9 mouse cellular contexts compared by ENCODE assay signal in genomic region chr5:142869463-142869862, GRCm38 (mm10). TPM values are rescaled to one million over a fixed set of nuclear protein-coding genes. Genes with fewer than 3 reads are reported as not detected.
DNase-seq lines count a peak whose midpoint lies in the region; ATAC-seq lines count a peak whose summit lies in the region.
"Had no signal": no experiment of that assay in that cellular context is flagged by ENCODE, and none has a peak within 500 bp of the region (broad histone marks: within the 10 kb centered on the region; RNA-seq: fewer than 3 reads in every experiment).

No protein-coding gene starts in this region.

- no peaks in the 10 kb centered on the region for H3K9me3 ChIP-seq in hindbrain, embryonic 11.5 days (ENCODE audit: control insufficient read depth, low read length)
- no peaks in the 10 kb centered on the region for H3K9me3 ChIP-seq in midbrain, embryonic 12.5 days

- no peaks in the 10 kb centered on the region for H3K4me1 ChIP-seq in hindbrain, embryonic 11.5 days (replicated peaks; ENCODE audit: control insufficient read depth, insufficient read depth, low read length)
- H3K4me1 ChIP-seq in midbrain, embryonic 12.5 days, result peaks cover 5% of the 10 kb centered on the region; the same call in 1 of the 2 replicates

- H3K27me3 ChIP-seq in hindbrain, embryonic 11.5 days (ENCODE audit: control insufficient read depth, insufficient read depth, low read length), result no peaks in the 10 kb centered on the region
- no peaks in the 10 kb centered on the region for H3K27me3 ChIP-seq in midbrain, embryonic 12.5 days

- H3K9ac ChIP-seq in hindbrain, embryonic 11.5 days (ENCODE audit: low read depth, low read length), result no peak overlapping the region
- no peak overlapping the region for H3K9ac ChIP-seq in midbrain, embryonic 12.5 days (replicated peaks)
- H3K9ac ChIP-seq: lung, embryonic 14.5 days had no signal

- ATAC-seq in hindbrain, embryonic 11.5 days (ENCODE audit: low FRiP score), result peak; percentile 43; the same call in 1 of the 2 replicates
- peak; percentile 58 for ATAC-seq in midbrain, embryonic 12.5 days (ENCODE audit: low FRiP score, low read depth)
- ATAC-seq in megakaryocyte, adult 5-6 weeks (ENCODE audit: poor library complexity, severe bottlenecking), result no peak

- H3K4me2 ChIP-seq in hindbrain, embryonic 11.5 days (replicated peaks; ENCODE audit: low read depth, low read length), result no peak overlapping the region
- no peak overlapping the region for H3K4me2 ChIP-seq in midbrain, embryonic 12.5 days (replicated peaks)
- H3K4me2 ChIP-seq: lung, embryonic 14.5 days had no signal

- H3K36me3 ChIP-seq in hindbrain, embryonic 11.5 days (ENCODE audit: control insufficient read depth, insufficient read depth, low read length), result no peaks in the 10 kb centered on the region
- H3K36me3 ChIP-seq in midbrain, embryonic 12.5 days, result peaks cover 48% of the 10 kb centered on the region

- H3K27ac ChIP-seq in hindbrain, embryonic 11.5 days (ENCODE audit: low read depth, low read length), result no peak overlapping the region
- 0 out of 2 replicates have a peak overlapping the region, but pooled peaks have one; percentile 8 for H3K27ac ChIP-seq in midbrain, embryonic 12.5 days (replicated peaks)

- peak; percentile 20 for DNase-seq in embryo, embryonic 10 days (ENCODE audit: low spot score)
- no peak for DNase-seq in embryo, embryonic 9.5 days (ENCODE audit: extremely low spot score)
- DNase-seq in NIH3T3 (ENCODE audit: low read depth), result peak; percentile 39
- peak; percentile 30 for DNase-seq in hindbrain, embryonic 11.5 days (ENCODE audit: low spot score)
- DNase-seq in thymus, postnatal 4 days, result no peak
- DNase-seq in right cerebral cortex, postnatal 25 days, result no peak
- DNase-seq: lung, embryonic 14.5 days had no signal

- 79% methylated on average over 13 of the region's 13 CpGs for WGBS in hindbrain, embryonic 11.5 days
- WGBS in midbrain, embryonic 12.5 days, result 83% methylated on average over 13 of the region's 13 CpGs

- no peak overlapping the region for H3K4me3 ChIP-seq in hindbrain, embryonic 11.5 days (ENCODE audit: low read depth, low read length)
- no peak overlapping the region for H3K4me3 ChIP-seq in midbrain, embryonic 12.5 days

RNA-seq across cellular contexts. Expression of gene Fbxl18, which starts 25.8 kb away (rescaled TPM):
- polyA plus RNA-seq in hindbrain, embryonic 11.5 days (2014; fragmentation: Nextera tagmentation; extraction: Ambion mirVana), result 12.1 and 14.5 TPM in 2 replicates
- 27.7 and 28.9 TPM in 2 replicates for polyA plus RNA-seq in midbrain, embryonic 12.5 days (2016; fragmentation: Nextera tagmentation; extraction: Ambion mirVana)
- 1.7 and 3.0 TPM in 2 replicates for total RNA-seq in megakaryocyte, adult 5-6 weeks (2015)
- 2.6 and 2.7 TPM in 2 replicates for total RNA-seq in megakaryocyte, adult 5-6 weeks (2017)

RNA-seq across cellular contexts. Expression of gene Actb, which starts 37.1 kb away (rescaled TPM):
- 15,671 and 16,656 TPM in 2 replicates for polyA plus RNA-seq in hindbrain, embryonic 11.5 days (2014; fragmentation: Nextera tagmentation; extraction: Ambion mirVana)
- 12,547 and 14,098 TPM in 2 replicates for polyA plus RNA-seq in midbrain, embryonic 12.5 days (2016; fragmentation: Nextera tagmentation; extraction: Ambion mirVana)
- total RNA-seq in megakaryocyte, adult 5-6 weeks (2015), result 15,428 and 15,938 TPM in 2 replicates
- 7,091 and 10,908 TPM in 2 replicates for total RNA-seq in megakaryocyte, adult 5-6 weeks (2017)

RNA-seq across cellular contexts. Expression of gene Tnrc18, which starts 52.0 kb away (rescaled TPM):
- 30.7 and 44.0 TPM in 2 replicates for polyA plus RNA-seq in hindbrain, embryonic 11.5 days (2014; fragmentation: Nextera tagmentation; extraction: Ambion mirVana)
- polyA plus RNA-seq in midbrain, embryonic 12.5 days (2016; fragmentation: Nextera tagmentation; extraction: Ambion mirVana), result 61.1 and 64.1 TPM in 2 replicates
- total RNA-seq in megakaryocyte, adult 5-6 weeks (2015), result 28.2 and 38.6 TPM in 2 replicates
- total RNA-seq in megakaryocyte, adult 5-6 weeks (2017), result 20.0 and 20.4 TPM in 2 replicates

Comparison
In these comparisons a context has a peak if more than half of its experiments do, and no peak if none do; other contexts are left out.
1. DNase-seq: peak in embryo, embryonic 10 days (single experiment), NIH3T3 (single experiment) and hindbrain, embryonic 11.5 days (single experiment); none in embryo, embryonic 9.5 days (single experiment), thymus, postnatal 4 days (single experiment) and right cerebral cortex, postnatal 25 days (single experiment).